Mouse (Mus musculus): ENCODE data around the gene Tnfaip3. TPM values are rescaled to one million over a fixed set of nuclear protein-coding genes. Genes with fewer than 3 reads are reported as not detected.

The Tnfaip3 gene
- polyA plus RNA-seq, 1 experiment, result 1.1 TPM

DNA sequence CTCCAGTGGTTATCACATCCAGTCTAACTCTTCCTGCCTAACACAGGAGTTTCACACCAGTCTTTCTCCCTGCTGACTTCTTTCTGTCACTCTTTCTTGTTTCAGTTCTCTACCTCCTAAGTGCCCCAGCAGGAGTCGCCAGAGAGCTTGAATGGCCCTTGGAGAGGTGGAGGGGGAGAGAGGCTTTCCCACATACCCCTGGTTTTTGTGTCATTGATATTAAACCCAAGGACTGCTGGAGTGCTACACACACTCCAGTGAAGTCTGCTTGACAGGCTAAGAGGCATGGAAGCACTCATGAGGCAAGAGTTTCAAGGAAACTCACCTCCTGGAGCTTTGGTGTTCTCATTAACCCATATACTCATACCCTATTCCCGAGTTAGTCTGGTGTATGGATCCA lies 16.0 kb downstream of the Tnfaip3 start:
- no peak for TF ChIP-seq GATA1 (IDR thresholded peaks at IDR 0.05; ENCODE audit: low read length)

GRCm38 (mm10) chr10:18996331-18996730 lies 19.1 kb downstream of the Tnfaip3 start:
- TF ChIP-seq GATA1 (IDR thresholded peaks at IDR 0.05; ENCODE audit: low read length), result no peak

- no peak for TF ChIP-seq GATA1 (IDR thresholded peaks at IDR 0.05; ENCODE audit: low read length)
These were observed 19.8 kb downstream of the Tnfaip3 start for GRCm38 (mm10) chr10:18995465-18996261.

DNA sequence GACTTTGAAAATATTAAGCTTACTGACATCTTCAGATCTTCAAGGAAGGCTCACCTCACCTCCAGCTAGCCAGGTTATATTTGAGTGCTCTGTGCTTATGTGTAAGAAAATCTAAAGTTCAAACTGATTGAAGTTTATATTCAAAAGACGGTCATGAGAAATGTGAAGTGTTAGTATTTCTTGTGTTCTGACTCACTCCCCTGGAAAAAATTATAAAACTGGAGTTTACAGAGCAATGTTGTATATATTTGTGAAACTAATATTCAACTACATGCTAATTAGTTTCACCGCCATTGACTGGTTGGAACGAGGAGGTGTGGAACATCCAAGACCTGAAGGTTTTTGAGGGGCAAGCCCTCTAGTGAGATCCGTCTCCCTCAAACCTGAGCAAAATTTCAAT lies 22.5 kb downstream of the Tnfaip3 start:
- TF ChIP-seq GATA1 (IDR thresholded peaks at IDR 0.05; ENCODE audit: low read length), result no peak

DNA sequence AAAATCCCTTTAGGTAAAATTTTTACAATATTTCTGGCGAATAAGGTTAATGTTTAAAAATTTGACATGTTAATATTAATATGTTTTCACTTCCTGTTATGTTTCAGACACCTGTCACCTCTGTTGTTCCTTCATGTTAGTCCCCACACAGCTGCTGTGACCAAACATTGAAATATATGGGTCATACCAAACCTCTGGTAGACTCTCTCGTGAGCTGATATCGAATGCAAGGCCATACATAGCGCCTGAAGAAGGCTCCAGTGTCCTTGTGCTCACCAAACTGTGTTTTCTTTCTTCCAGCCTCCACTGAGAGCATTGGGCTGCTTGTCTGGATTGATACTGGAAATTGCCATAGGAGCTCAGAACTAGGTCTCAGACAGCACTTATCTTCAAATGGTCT lies 24.4 kb downstream of the Tnfaip3 start:
- no peak for TF ChIP-seq GATA1 (IDR thresholded peaks at IDR 0.05; ENCODE audit: low read length)

GRCm38 (mm10) chr10:18987907-18988199 lies 27.6 kb downstream of the Tnfaip3 start:
- no peak for TF ChIP-seq GATA1 (IDR thresholded peaks at IDR 0.05; ENCODE audit: low read length)

DNA sequence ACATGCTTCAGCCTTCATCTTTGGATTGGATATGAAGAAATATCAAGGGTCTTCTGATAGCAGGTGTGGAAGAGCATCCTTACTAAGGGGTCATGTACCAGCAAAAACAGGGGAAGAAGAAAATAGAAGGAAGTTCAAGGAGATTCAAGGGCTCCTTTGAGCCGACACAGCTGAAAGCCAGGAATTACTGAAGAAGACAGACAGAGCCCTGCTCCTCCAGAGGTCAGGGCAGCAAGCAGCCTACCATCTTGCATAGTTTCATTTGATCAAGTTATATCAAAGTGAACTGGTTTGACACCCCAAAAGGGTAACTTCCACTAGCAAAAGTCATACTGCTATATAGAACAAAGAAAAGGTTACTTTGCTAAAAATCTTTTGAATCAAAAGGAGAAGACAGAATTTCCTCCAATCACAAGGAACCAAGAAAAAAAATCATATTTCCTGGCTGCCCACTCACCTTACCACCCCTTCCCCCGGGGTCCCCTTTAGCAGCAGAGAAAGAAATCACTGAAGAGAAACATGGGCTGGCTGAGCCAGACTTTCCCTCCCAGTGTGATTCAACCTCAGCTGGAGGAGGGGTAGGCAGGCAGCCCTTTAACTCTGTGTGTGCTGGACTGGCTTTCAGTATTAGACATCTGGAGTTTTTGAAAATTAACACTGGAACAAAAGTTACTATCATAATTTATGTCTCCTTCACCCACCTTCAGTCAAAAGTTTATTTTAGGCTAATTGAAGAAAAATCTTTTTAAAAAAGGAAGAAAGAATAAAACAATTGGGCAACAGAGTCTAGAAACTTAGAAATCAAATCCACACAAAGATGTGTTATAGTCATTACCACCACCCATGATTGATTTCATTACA lies 28.2 kb downstream of the Tnfaip3 start:
- TF ChIP-seq GATA1 (IDR thresholded peaks at IDR 0.05; ENCODE audit: low read length), result no peak

DNA sequence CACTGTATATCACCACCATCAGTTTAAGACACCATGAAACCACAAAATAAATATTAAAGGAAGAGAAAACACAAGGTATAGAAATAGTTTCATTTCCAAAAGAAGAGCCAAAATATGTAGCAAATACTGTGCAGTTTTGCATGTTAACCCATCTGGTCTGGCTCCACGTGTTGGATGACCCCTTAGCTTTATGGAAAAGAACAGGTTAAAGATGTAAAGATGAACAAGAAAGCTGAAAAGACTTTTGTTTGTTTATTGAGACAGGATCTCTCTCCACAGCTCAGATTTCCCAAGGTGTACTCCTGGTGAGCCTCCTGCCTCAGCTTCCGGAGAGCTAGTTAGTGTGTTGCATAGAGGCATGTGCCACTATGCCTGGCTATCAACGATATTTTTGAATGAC lies 29.9 kb downstream of the Tnfaip3 start:
- TF ChIP-seq GATA1 (IDR thresholded peaks at IDR 0.05; ENCODE audit: low read length), result no peak

GRCm38 (mm10) chr10:18983514-18983913 lies 31.9 kb downstream of the Tnfaip3 start:
- no peak for TF ChIP-seq GATA1 (IDR thresholded peaks at IDR 0.05; ENCODE audit: low read length)

DNA sequence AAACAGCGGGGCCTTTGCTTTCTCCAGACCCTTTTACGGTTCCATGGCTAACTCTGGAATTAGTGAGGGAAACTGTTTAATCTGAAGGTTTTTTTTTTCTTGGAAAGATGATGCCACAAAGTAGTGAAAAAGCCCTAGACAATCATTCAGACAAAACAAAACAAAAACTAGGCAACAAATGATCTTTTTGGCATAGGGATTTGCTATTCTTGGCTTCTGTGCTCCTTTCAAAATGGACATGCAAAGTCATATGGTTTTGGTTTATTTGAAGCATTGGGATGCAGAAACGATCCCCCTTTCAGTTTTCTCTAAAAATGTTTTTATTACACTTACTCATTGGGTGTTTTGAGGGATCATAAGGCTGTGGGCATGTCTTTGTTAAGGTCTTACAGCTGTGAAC lies 41.0 kb downstream of the Tnfaip3 start:
- no peak for TF ChIP-seq GATA1 (IDR thresholded peaks at IDR 0.05; ENCODE audit: low read length)

GRCm38 (mm10) chr10:18966893-18967292 lies 48.6 kb downstream of the Tnfaip3 start:
- TF ChIP-seq GATA1 (IDR thresholded peaks at IDR 0.05; ENCODE audit: low read length), result no peak

DNA sequence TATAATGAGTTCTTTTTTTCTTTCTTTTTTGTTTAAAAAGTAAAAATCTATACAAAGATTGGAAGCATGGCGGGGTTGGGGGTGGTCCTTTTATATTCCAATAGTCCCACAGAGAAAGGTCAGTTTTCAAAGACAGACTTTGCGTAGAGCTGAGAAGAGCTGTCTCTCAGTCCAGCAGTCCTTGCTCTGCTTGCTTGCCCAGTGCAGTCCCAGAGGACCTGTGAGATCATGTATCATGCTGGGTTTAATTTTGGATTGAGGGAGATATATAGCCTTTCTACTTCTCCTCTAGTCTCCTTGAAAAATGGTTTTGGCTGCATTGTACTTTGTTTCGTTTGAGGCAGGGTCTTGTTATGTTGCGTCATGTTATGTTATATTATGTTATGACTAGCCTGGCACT lies 49.9 kb downstream of the Tnfaip3 start:
- TF ChIP-seq GATA1 (IDR thresholded peaks at IDR 0.05; ENCODE audit: low read length), result no peak

- TF ChIP-seq GATA1 (IDR thresholded peaks at IDR 0.05; ENCODE audit: low read length), result no peak
These were observed 50.6 kb downstream of the Tnfaip3 start for GRCm38 (mm10) chr10:18964856-18965255.

GRCm38 (mm10) chr10:18959777-18960492 lies 55.5 kb downstream of the Tnfaip3 start:
- no peak for TF ChIP-seq GATA1 (IDR thresholded peaks at IDR 0.05; ENCODE audit: low read length)

DNA sequence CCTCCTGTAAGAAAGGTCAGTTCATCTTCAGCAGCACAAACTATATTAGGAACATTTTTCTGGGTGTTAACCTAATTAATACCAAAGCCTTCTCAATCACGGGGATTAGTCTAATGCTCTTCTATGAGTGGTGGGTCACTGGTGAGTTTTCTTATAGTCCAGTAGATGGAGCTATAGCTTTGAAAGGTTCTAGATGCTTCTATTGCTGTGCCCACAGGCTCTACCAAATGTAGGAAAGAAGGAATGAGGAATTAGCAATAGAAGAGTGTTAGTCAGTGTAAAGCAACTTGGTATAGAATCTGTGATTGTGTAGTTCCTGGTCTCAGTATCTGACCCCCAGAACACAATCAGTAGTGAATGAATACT lies 61.8 kb downstream of the Tnfaip3 start:
- TF ChIP-seq GATA1 (IDR thresholded peaks at IDR 0.05; ENCODE audit: low read length), result no peak

DNA sequence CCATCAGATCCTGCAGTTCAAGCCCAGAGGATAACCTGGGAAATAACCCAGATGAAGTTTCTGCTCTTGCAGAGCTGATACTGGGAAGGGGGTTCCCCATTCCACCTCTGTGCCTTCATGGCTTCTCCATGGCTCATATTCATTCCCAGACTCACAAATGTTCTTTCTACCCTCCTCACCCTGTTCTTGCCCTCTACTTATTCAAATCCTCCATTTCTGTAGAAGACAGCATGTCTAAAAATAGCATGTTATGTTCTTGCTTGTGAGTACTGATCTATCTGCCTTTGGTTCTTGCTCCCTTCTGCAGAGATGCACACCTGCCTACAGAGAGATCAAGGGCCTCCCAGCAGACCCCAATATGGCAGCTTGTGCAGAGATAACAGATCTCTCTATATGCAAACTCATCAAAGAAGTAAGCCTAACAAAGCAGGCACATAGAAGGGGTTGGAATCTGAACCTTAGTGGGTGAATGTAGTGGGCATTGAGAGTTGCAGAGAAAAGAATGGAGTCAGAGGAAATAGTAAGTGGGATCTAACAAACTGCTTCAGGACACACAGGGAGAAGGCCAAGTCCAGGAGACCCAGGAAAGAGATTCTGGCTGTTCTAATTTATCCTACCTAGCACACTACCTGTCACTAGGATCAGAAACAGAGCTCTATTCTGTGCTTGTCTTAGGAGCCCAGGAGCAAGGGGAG lies 62.3 kb downstream of the Tnfaip3 start:
- TF ChIP-seq GATA1 (IDR thresholded peaks at IDR 0.05; ENCODE audit: low read length), result no peak

Other genes starting within 250 kb of the Tnfaip3 start
- not detected in 2 replicates for gene Gm4922, start 228.9 kb downstream of the Tnfaip3 start, polyA plus RNA-seq (2012)
- not detected in 2 replicates for gene Perp, start 170.6 kb downstream of the Tnfaip3 start, polyA plus RNA-seq (2012)

All from G1E-ER4 (cell line).